Mouse (Mus musculus) natural killer cell, adult 2 months (primary cell): ENCODE measurements around the gene Hus1.
A peak's percentile ranks its signal among the peaks of the same experiment; 100 is the strongest.

Experiments
- DNase-seq, 2 experiments: peaks; one replicate each; pipeline ENCODE4 v3.0.0; 2022; ENCODE audit warnings: low spot score in 2 of 2

Hus1 gene

DNA sequence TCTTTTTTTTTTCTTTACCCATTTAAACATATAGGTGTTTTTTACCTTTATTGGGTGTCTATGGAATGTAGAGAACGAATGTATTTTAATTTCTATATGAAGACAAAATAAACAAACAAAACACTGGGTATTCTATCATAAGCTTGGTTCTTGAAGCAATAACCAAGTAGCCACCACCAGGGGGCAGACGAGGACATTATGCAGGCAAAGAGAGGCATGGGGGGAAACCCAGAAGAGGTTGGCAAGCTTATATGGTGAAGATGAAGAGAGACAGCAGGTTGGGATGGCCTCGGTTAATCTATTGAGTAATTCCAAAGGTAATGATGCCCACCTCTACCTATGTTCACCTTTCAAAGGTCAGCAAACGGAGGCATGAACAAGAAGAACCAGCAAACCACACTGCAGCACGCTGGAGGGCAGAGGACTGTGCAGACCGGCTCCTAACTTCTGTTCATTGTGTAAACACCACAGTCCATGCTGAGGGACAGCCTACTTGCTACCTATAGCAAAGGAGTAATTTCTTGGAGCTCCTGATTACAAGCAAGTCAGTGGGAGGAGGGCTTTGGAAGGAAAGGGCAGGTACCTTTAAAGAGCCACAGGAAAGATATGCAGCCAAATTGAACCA, 27.6 kb downstream of the Hus1 start:
- peak; percentile 11 to 54 for DNase-seq

DNA sequence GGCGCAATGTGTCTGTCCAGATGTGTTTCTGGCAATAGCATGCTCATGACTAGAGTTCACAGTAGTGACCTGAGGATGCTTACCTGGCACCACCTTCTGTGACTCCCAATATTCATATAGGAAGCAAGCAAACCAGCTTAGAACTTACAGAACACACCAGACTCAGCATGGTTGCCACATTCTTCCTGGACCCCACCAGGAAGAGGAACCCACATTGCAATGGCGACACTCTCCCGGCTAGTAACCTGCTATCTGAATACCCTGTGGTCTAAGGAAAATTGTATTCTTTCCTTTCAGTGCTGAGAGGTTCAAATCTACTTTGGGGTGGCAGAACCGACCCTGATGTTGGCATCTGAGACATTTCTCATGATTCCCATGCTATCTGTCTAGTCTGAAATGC, 32.8 kb downstream of the Hus1 start:
- no peak for DNase-seq

GRCm38 (mm10) chr11:8973166-8973565, 37.8 kb downstream of the Hus1 start, which contains the start of gene Pkd1l1:
Pkd1l1 (minus strand) TSS chr11:8973266.
- DNase-seq, result no peak

DNA sequence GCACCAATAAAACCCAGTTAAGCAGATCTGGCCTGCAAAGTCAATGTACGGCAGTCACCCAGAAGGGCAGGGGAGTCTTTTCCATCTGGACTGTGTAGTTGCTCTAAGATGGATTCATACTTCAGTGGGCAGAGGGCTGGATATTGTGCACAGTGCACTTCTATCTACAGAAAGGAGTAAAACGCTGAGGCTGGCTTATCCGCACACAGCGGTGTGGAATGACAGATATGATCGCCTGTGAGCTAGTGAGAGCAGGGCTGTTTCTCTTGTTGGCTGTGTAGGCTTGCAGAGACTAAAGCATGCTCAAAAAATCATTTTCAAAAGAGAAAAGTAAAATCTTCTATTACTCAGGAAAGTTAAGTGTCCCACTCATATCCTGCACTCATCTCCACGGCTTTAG, 38.9 kb downstream of the Hus1 start:
- DNase-seq, result no peak

DNA sequence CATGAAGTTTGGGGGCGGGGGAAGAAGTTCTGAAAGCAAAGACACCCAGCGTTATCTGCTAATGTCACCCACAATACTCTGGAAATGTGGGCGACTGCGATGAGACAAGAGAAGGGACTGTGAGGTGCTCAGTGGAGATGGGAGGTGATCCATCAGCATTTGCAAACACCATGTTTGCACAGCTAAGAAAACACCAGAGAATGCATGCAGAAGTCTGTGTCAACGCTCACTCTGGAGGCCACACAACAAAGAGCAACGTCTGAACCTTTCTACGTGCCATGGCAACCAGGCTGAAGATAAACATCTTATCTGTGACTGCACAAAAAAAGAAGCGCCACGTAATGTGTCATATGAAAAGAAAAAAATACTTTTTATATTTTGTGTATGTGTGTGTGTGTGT, 40.5 kb downstream of the Hus1 start:
- no peak for DNase-seq

DNA sequence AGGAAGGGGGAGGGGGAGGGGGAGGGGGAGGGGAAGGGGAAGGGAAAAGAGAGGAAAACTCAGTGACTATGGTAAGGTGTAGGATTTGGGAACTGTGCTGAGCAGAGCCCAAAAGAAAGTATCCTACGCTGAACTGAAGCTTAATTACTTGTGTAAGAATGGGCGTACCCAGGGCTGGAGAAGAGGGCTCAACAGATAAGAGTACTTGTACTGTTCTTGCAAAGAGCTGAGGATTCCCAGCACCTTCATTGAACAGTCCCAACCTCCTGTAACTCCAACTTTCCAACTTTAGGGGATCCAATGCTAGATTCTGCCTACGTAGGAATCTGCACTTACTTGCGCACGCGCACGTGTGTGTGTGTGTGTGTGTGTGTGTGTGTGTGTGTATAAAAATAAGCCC, 42.9 kb downstream of the Hus1 start:
- DNase-seq, result no peak

DNA sequence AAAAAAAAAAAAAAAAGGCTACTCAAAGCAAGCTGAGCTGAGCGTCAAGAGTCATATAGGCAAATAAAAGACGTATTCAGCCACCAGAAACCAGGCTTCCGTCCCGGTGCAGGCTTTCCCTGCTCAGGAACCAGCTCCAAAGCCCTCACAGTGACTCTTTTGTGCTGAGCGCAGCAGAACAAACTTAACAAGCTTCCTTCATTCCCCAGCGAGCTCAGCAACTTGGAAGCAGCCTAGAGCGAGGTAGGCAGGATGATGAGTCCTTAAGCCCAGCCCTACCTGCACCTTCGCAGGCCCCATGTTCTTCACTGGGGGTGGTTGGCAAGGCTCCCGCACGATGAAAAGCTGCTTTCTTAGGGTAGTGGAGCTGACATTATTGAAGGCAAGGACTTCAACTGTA, 52.4 kb downstream of the Hus1 start:
- DNase-seq, result no peak

DNA sequence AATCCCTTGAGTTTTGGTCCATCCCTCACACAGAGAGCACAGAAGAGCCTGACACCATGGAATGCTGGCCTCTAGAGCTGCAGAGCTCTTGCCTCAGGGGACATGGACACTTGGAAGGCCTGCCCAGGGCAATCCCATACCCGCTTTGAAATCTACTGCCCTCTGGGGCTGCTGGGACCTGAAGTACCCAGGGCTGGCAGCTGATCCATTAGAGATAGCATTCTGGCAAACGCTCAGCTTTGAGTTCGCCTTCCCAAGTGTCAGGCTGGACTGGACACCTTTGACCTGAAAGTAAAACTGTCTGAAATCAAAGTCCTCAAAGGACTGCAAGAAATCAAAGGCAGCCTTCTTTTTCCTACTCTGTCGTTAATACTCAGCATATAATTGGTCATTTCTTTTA, 52.9 kb downstream of the Hus1 start:
- DNase-seq, result no peak

GRCm38 (mm10) chr11:8957023-8957422, 54.0 kb downstream of the Hus1 start:
- no peak for DNase-seq

- no peak for DNase-seq
These were observed 55.3 kb downstream of the Hus1 start for GRCm38 (mm10) chr11:8955678-8956077.

DNA sequence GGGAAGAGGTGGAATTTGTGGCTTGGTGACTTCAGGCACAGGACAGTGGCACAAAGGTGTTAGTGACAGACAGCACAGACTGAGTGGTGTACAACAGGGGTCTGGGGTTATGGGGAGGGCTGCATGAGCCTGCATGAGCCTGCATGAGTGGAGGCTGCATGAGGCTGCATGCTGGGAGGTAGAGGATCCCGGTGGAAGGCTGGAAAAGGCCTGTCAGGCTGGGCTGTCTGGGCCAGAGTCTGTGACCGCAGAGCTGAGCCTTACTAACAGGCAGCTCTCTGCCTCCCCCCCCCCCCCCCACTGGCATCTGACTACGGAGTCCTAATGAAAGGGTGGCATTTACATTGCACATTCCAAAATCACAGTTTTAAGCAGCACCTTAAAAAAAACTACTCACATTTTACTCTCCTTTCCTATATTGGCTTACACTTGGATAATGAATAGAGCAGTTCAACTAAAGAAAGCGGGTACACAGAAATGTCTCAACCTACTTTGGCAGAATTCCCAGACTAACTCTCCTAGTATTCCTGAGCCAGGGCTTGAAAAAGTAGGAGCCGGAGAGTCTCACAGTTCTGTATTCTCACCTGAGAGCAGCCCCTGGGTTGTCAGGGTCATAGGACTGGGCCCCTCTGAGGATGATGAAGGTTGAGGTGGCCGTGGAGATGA, 61.1 kb downstream of the Hus1 start:
- DNase-seq, result no peak

DNA sequence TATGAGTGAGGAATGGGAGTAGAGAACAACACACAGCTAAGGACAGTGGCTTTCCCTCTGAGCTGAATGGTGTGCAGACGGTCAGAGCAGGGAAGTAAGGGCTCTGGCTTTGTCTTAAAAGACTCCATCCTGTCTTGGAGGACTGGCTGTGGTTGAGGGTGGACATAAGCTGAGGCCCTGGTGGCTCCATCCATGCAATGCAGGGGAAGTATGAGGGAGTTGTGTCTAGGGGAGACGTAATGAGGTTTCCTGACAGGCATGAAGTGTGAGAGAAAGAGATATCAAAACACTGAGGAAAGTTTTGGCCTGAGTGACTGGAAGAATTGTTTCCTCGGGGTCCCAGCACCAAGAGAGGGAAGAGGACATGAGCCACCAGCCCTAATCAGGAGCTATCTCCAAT, 62.1 kb downstream of the Hus1 start:
- DNase-seq, result no peak

DNA sequence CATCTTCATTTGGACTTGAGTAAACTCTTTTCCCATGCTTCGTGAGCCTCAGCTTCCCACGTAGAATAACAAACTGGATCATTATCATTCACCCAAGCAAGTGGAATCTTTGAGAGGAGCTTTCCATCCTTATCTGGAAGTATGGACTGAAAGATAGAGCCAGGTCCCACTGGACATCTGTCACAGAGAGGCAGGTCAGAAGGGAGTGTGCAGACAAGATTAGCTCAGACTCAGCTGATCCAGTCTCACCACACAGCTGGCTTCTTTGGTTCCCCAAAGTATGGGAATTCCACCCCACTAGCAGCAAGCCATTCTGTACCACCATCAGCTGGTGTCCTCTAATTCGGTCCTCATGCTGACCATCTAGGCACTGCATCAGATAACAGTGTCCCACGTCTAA, 66.9 kb downstream of the Hus1 start:
- no peak for DNase-seq
